Mouse (Mus musculus) T-cell, adult 2 months (primary cell): ENCODE data around the gene Cuedc2.
A peak's percentile ranks its signal among the peaks of the same experiment; 100 is the strongest.

Source experiments
- DNase-seq: peaks from one replicate; pipeline ENCODE4 v3.0.0; 2022; ENCODE audit warnings: low spot score

Cuedc2 gene

DNA sequence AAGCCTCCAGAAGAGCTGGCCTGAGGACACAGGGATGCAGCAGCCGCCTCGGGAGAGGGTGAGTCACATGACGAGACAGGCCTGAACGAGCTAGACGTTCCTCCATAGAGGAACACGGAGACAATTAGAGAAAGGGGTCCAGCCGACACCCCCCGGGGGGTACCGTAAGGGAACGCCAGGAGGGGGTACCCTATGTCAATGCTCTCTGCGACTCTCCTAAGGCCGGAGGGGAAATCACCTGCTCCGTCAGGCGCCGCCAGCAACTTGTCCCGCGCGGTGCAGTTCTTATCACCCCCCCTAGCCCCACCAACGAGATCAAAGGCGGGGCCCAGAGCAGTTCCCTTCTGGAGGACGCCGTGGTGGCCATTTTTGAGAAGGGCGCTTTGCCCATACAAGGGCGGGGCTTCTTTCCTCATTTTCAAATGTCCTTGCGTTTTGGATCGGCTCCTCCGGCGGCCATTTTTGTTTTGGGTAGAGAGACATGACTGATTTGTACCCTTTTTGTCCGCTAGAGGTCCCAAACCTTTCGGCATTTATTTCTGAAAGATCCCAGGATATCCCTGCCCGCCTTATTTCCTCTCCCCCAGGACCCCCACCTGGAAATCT is at the start of gene Cuedc2:
TSS of gene Cuedc2 (minus strand) at position 372 of the 606 bp plus-strand sequence.
- peak; percentile 89 for DNase-seq

DNA sequence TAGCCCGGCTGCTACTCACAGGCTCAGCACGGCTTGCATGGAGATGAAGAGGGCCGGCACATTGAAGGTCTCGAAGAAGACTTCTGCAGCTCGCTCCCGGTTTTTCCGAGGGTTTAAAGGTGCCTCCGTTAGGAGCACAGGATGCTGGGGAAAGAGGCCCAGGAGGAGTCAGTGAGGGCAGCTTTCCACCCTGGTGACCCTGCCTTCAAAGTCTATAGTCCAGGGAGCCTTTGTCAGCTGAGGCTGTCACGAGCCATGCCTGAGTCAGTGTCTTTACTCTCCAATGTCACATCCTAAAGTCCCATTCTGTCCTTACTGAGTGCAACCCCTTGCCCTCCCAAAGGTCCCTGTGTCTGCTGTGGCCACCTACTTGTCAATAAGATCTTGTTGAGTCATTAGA is 43.8 kb upstream of the Cuedc2 start:
- DNase-seq: no peak

DNA sequence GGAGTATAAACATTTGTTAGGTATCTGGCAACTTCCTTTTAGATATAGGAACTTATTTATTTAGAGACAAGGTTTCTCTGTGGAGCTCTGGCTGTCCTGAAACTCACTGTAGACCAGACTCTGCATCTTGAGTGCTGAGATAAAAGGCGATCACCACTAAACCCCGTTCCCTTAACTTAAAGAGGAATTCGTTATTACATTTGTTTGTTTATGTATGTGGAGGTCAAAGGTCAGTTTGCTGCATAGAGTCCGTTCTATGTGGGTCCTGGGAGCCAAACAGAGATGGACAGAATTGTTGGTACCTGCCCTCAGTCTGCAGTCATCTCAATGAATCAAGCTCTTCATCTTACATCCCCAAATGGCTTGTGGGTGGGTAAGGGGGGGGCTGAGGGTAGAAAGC is 37.4 kb upstream of the Cuedc2 start:
- DNase-seq: no peak

DNA sequence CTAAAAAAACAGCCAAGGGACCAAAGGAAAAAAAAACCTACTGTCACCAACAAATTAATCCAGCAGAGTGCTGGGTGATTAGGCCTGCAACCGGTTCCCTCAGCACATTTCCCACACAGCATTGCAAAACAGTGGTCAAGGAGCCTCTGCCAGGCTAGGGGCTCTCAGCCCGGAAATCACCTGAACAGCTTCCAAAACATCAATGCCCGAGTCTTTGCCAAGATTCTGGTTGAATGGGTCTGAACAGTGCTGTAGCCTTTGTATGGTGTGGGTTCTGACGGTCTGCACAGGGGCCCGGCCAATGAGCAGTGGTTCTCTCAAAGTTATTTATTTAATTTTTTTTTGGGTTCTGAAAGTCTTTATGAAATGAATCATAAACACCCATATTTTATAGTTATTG is 37.0 kb upstream of the Cuedc2 start:
- DNase-seq: no peak

DNA sequence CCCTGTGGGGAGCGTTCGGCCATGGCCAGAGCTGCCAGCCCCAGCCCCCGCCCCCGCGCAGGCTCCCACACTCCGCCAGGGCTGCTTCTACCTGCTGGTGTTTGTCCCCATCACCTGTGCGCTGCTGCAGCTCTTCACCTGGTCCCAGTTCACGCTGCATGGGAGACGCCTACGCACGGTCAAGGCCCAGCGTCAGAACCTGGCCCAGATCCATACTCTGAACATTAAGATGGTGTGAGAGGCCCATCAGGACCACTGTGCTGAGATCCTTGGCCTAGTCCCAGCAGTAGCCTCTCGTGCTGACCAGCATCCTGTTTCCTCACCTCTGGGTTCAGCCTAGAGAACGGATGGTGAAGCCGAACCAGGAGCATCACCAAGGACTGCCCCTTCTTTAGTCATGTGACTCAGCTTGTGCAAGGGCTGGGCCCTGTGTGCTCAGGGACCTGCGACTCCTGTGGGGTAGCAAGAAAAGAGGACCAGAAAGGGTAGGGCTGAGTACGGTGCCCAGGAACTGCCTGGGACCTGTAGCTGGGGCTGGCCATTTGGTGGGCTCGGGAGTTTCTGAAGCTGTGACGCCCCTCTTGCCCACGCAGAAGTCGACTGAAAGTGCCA is 36.1 kb upstream of the Cuedc2 start:
- no peak for DNase-seq

DNA sequence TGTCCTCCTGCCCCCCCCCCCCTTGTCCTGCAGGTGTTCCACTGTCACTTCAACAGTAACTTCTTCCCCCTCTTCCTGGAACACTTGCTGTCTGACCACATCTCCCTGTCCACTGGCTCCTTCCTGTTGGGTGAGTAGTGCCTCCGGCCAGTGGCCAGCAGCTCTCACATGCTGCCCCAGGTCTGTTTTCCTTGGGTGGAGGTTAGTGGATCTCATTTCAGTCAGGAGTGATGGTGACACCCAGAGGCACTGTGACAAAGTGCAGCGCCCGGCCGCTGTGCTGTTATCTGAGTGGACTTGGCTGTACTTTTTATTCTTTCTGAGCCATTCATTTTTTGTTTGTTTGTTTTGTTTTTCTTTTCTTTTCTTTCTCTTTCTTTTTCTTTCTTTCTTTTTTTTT is 30.7 kb upstream of the Cuedc2 start:
- DNase-seq: no peak

DNA sequence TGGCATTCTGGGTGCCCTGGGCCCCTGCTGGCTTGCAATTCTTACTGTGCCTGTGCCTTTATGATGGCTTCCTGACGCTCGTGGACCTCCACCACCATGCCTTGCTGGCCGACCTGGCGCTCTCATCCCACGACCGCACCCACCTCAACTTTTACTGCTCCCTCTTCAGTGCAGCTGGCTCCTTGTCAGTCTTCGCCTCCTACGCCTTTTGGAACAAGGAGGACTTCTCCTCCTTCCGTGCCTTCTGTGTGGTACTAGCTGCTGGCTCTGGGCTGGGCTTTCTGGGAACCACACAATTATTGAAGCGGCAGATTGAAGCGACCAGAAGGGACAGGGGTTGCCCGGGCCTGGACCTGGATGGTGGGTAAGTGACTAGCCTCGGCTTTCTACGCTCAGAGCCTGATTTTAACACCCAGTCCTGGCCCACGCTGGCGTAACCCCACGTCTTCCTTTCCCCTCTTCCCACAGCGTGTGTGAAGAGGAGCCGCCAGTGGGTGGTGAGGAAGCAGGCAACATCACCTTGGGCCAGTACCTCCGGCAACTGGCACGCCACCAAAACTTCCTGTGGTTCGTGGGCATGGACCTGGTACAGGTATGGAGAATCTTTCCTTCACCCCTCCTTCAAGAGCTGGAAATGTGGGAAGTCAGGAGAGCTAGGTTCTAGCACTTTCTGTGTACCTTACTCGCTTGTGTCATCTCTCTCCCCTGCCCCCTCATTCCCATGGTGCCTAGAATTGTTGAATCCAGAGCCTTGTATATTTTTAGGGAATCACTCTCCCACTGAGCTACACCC is 29.5 kb upstream of the Cuedc2 start:
- DNase-seq: no peak

DNA sequence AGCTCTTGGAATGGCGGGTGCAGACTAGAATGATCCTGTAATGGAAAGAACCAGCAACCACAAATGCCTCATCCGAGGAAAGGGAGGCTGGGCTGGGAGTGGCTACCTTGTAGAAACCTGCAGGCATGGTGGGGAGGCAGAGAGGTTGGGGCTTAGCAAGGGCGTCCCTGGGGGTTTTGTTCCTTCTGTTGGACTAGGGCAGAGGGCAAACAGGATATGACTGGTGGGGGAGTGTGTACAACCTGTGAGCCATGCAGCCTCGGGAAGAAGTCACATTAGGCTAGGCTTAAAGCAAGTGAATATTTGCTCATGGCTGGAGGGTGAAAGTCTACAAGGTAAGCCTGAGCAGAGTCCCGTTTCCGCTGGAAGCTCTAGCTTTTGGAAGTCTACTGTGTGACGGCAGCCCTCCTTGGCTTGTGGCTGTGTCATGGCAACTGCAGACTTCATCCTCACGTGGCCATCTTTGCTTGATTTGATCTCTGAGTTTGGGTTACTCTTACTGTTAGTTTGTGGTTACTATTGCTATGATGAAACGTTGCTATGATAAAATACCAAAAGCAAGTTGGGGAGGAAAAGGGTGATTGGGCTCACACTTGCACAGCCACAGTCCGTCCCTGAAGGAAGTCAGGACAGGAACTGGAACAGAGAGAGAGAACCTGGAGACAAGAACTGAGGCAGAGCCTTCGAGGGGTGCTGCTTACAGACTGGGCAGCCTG is 24.9 kb upstream of the Cuedc2 start:
- no peak for DNase-seq

DNA sequence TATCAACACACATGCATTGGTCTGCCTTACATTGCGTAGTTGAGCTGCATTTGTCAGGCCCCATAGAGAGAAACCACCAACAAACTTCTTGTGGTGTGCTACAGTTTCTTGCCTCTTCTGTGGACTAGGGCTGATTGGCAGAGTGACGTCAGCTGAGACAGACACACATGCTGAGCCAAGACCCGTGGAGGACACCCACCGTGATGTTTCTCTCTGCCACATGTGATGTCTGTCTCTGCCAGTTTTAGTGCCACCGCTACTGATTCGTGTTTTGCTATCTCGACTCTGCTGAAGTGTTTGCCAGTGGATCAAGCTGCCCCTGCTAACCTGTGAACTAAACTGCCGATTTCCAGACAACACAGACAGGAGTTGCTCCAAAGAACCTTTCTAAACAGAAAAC is 23.6 kb upstream of the Cuedc2 start:
- DNase-seq: no peak

DNA sequence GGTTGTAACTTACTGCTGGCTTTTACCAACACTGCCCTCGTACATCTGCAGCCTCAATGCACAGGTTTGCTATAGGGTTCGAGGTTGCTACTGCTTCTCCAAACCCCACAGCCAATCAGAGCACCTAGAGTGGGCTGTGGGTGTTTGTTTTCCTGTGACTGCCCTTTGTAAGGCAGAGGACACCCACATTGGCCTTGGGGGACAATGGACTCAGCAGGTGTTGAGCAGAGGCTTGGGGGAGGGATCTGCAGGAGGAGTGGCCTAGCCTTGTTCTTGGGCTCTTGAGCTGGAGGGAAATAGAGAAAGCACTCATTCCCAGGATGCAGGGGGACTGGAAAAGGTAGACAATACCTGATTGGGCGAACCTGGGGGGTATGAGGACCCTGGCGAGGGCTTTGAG is 19.9 kb upstream of the Cuedc2 start:
- no peak for DNase-seq

DNA sequence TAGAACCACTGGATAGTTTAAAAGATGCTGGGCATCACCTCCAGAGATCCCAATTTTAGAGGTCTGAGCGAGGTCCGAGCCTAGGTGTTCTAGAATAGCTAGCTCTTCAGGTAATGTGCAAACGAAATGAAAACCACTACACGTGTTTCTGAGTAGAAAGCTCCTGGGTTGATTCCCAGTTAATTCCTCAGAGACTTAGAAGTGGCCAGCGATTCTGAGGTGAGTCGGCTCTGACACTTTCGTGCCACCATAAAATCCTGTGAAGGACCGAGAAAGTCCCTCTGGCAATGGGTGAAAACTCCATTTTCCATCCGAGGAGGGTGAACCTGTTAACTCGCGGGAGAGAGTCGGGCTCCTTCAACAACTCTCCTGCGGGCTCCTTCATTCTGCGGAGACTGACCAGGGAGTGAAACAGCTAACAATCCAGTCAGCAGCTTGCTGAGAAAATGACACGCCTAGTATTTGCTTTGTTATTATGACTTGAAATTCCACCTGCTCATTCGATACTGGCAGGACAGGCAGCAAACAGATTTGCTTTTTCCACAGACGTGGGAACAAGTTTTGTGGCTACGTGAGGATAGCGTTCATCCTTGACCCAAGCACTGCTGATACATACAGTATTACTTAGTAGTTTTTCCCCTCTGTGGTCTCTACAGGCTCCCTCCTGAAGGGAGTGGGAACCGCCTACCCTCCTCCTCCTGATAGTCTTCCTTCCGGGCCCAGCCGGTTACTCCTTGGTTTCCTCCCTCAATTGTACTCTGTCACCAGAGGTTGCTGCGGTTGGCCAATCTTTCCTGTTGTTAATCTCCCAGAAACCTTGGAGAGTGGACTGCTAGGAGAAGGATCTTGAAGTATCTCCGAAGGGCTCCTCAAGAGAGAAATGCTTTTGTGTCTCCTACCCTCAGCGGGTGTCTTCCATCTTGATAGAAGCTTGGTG is 19.1 kb upstream of the Cuedc2 start:
- no peak for DNase-seq

DNA sequence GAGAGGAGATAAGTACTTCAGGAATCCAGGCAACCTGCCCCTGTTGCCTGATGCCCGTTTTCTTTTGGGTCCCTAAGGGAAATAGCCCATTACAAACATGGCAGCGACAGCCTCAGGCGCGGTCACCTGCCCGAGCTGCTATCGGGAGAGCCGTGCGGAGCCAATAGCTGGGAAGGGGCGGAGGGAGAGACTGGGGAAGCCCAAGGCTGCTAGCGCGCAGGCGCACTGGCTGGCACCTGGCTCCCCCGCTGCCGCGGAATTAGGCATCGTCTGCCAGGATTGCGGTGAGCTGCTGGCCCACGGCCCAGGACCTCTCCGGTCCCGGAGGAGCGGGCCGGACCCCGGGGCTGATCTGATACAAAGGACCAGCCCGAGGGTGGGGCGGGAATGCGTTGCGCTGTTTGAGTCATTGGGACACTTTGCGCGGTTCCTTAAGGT is 18.2 kb upstream of the Cuedc2 start:
- peak; percentile 81 for DNase-seq

DNA sequence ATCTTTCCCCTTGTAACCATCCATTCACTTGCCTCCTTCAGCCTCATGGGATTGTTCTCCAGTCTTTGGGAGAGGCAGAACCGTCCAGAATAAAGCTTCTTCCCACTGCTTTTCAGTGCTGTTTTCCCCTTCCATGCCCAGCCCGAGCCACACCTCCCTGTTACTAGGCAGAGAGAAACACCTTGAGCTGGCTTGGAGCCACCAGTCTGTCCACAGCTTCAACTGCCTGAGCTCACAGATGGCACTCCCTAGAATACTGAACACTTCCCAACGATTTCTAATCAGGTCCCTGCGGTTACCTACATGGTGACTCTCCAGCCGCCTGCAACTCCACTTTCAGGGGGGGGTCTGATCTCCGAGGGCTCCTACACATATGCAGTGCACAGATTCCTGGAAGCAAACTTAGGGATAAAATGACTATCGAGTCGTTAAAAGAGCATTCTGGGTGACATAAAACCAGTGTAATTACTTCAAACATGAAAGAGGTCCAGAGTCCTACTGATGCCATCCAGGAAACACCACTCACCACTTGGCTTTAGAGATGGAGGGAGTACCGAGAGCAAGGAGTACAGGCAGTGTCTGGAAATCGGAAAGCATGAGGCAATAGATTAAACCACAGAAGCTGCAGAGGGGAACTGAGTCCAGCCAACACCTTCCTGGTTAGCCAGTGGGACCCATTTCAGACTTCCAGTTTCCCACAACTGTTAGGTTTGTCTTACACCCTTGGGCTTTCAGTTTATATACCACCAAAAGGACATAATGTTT is 11.8 kb upstream of the Cuedc2 start, which contains the start of gene 2310034G01Rik:
TSS of gene 2310034G01Rik (minus strand) at position 135 of the 765 bp plus-strand sequence.
- no peak for DNase-seq

DNA sequence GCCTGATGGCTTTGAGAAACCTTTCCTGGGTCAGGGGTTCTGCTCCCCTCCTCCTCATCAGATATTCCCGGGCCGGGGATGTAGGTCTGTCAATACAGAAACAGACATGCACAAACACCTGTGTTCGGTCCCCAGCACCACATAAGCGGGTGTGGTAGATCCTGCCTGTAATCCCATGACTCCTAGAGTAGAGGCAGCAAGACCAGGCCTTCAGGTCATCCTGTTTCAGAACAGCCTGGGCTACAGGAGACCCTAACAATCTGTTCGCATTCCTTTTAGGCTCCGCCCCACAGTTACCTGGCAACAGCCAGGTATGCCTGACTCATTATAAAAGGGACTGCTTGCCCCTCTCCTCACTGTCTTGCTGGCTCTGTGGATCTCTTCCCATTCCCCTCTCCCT is 11.0 kb upstream of the Cuedc2 start:
- DNase-seq: no peak

DNA sequence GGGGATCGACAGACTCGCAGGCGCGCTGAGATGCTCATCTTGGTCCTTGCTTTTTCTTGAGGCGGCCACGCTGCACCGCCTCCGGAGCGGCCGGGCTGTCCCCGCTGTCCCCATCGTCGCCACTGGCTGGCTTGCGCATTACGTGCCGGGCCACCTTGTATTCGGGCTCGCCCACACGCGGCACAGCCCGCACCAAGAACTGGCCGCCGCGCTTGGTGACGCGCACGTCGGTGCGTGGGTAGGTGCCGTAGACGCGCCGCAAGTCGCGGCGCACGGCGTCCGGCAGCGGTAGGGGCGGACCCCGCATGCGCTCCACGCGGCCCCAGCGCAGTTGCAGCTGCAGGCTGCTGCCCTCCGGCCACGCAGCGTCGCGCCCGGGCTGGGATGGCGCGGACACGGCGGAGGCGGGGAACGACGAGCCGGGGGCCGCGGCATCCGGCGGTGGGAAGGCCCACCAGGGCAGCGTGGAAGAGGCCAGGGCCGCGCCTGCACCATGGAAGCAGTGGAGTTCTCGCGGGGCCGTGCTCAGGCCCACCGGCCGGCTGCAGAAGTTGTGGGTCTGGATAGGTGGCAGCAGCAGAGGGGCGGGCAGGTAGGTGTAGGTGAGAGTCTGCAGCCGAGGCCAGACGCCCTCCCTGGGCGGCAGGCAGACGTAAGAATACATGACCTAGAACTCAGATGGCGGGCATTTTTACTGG is 10.4 kb upstream of the Cuedc2 start:
- DNase-seq: peak; percentile 64

DNA sequence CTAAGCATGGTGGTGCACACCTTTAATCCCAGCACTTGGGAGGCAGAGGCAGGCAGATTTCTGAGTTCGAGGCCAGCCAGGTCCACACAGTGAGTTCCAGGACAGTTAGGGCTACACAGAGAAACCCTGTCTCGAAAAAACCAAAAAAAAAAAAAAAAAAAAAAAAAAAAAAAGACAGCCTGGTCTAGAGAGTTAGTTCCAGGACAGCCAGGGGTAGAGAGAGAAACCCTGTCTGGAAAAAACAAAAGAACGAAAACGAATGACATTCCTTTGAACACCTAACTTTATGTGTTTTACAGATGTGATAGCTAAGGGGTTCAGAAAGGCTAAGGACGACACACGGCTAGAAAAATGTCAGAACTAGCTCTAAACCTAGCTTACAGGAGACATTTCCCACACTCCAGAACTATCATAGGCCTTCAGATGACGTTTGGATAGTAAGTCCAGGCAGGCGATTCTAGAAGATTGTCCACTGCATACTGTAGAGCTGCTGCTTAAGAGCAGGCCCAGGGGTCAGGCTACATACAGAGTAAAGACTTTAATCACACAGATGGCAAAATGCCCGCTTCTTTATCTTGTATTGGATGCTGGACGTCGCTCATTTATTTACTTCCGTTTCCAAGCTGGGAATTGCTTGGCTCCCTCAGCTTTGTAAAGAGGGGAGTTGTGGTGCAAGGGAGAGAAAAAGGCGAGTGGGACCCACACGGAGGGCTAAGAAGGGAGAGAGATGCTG is 9.6 kb upstream of the Cuedc2 start:
- no peak for DNase-seq

DNA sequence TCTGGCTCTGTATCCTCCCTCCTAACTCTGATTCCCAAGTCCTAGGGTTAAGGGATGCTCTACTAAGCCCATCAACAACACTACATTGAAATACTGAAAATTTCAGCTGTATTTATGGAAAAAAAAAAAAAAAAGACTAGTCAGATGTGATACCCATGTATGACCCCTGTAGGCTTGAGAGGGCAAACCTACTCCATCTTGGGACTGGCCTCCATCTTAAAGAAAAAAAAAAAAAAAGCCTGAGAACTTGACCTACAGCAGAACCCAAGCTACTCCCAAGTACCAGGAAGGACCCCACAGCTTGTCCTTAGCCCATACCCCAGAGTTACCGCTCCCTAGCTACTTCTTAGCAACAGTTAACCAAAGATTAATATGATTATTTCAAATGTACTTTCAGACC is 8.6 kb upstream of the Cuedc2 start:
- no peak for DNase-seq

DNA sequence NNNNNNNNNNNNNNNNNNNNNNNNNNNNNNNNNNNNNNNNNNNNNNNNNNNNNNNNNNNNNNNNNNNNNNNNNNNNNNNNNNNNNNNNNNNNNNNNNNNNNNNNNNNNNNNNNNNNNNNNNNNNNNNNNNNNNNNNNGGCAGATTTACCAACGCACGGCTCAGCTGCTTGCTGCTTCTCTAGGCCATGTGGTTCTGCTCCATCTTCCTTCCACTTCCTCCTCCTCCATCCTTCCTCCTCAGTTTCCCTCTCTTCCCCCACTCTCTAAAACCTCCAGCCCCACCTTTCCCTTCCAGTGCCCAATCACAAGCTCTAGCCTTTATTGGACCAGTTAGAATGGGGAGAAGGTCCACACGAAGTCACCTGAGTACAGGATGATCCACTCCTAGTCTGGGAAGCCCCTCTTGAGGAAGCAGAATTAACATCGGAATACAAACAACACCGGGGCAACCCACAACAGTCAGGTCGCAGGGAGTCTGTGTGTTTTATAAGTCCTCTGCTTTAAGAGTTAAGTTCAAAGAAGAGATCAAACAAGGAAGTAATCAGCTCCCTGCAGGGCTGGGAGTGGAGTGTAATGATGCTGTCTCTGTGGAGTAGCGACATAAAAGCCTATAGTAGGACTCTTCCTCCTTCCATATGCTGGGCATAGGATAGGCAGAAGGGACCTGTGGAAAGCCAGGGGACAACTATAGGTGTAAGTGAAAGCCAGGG is 6.4 kb upstream of the Cuedc2 start:
- DNase-seq: no peak
